Mouse (Mus musculus) midbrain, postnatal 0 days (tissue): ENCODE measurements around the gene Il12rb1. TPM values are rescaled to one million over a fixed set of nuclear protein-coding genes. Genes with fewer than 3 reads are reported as not detected.

Experiments
- ATAC-seq: fragments of 200-750 bp; cut with Nextera tagmentation; 2 replicates; pipeline ENCODE4 v1.8.0; 2017; ENCODE audit warnings: moderate number of reproducible peaks, mild to moderate bottlenecking, moderate TSS enrichment, moderate library complexity; ENCODE audit not compliant: low FRiP score
- DNase-seq: peaks from one replicate; pipeline ENCODE4 v3.0.0-alpha.2; 2015; ENCODE audit warnings: low spot score
- H3K27ac ChIP-seq: fragments of 300-500 bp; sonication (generic); 2 replicates; pipeline ENCODE4 v1.5.1; 2014; ENCODE audit warnings: low read depth, mild to moderate bottlenecking, low read length, mixed read lengths
- H3K27me3 ChIP-seq: fragments of 300-500 bp; sonication (generic); 2 replicates; pipeline ENCODE4 v1.6.1; 2014; ENCODE audit warnings: low read length, control low read depth, mixed read lengths; ENCODE audit not compliant: insufficient read depth
- H3K36me3 ChIP-seq: fragments of 300-500 bp; sonication (generic); 2 replicates; pipeline ENCODE4 v1.6.1; 2014; ENCODE audit warnings: low read length, control low read depth, mixed read lengths; ENCODE audit not compliant: insufficient read depth
- H3K4me1 ChIP-seq: fragments of 300-500 bp; sonication (generic); 2 replicates; pipeline ENCODE4 v1.6.1; 2014; ENCODE audit warnings: mild to moderate bottlenecking, control low read depth, antibody characterized with exemption, low read length, mixed read lengths; ENCODE audit not compliant: insufficient read depth
- H3K4me2 ChIP-seq: fragments of 300-500 bp; sonication (generic); 2 replicates; pipeline ENCODE4 v1.6.1; 2014; ENCODE audit warnings: low read depth, mild to moderate bottlenecking, low read length, mixed read lengths; ENCODE audit not compliant: poor library complexity, severe bottlenecking
- H3K4me3 ChIP-seq: fragments of 300-500 bp; sonication (generic); 2 replicates; pipeline ENCODE4 v1.5.1; 2014; ENCODE audit warnings: low read depth, mild to moderate bottlenecking, low read length, moderate library complexity
- H3K9ac ChIP-seq: fragments of 300-500 bp; sonication (generic); replicated peaks from 2 replicates; pipeline ENCODE4 v1.6.1; 2014; ENCODE audit warnings: mild to moderate bottlenecking, low read length, moderate library complexity, mixed read lengths; ENCODE audit not compliant: poor library complexity, severe bottlenecking
- H3K9me3 ChIP-seq: fragments of 300-500 bp; sonication (generic); 2 replicates; pipeline ENCODE4 v1.6.1; 2016; ENCODE audit warnings: low read length, control low read depth
- CTCF ChIP-seq: IDR thresholded peaks from 2 replicates; pipeline ENCODE4 v1.5.1; 2016; ENCODE audit warnings: antibody characterized with exemption, mild to moderate bottlenecking
- WGBS: fragments of 180-500 bp; shearing (Covaris S2); extraction: QIAGEN DNeasy Blood & Tissue Kit; methylation state at CpG from one replicate; pipeline ENCODE4 v1.1.7; 2014; 5-methylcytosine and 5-hydroxymethylcytosine counted together
- polyA plus RNA-seq: library from polyadenylated mRNA; unstranded; fragments of >200 nt; fragmentation: Nextera tagmentation; extraction: Ambion mirVana; gene quantifications from 2 replicates; pipeline ENCODE4 v1.2.1, GENCODE M21; 2015
- total RNA-seq: library from RNA; depleted of rRNA; stranded (reverse); fragments of >200 nt; gene quantifications from 2 replicates; pipeline ENCODE4 v1.2.3, GENCODE M21; 2014

The Il12rb1 gene
- total and polyA plus RNA-seq, 2 experiments from 2014 or later: not detected

DNA sequence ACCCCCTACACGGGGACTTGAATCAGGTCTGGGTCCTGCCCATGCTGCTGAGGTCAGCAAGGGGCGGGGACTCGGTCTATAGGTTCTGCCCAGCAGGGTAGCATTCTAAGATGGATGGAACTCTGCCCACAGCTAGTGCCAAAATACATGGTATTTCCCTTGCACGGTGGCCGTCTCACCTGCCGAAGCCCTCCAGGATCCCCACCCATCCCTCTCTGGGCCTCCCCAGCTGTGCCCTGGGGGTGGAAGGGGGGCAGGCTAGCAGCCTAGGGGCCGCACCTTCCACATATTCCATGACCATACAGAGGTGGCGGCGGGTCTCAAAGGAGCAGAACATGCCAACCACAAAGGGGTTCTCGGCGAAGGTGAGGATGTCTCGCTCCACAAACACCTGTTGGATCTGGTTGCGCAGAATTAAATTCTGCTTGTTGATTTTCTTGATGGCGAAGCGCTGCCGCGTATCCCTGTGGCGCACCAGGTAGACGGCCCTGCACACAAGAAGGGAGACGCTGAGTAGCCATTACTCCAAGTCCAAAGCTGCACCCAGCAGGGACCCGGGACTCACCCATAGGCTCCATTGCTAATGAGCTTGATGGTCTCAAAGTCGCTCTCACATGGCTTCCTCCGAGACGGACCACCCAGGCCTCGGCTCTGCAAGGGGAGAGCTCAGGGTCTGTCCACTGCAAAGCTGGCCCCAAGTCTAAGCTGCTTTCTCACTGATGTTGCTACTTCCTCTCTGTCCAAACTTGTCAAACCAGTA lies 21.8 kb upstream of the Il12rb1 start:
- no peak for ATAC-seq
- Histone ChIP-seq H3K36me3 (peaks cover 55% of the 10 kb centered on the region), H3K27ac (no peak overlapping the region), H3K27me3 (no peaks in the 10 kb centered on the region), H3K4me1 (peaks cover 7% of the 10 kb centered on the region), H3K4me3 (no peak overlapping the region), H3K4me2 (no peak overlapping the region), H3K9ac (no peak overlapping the region), H3K9me3 (no peaks in the 10 kb centered on the region)
- no peak for DNase-seq
- 91% methylated on average over 25 of the region's 25 CpGs for WGBS
- TF ChIP-seq CTCF: no peak

DNA sequence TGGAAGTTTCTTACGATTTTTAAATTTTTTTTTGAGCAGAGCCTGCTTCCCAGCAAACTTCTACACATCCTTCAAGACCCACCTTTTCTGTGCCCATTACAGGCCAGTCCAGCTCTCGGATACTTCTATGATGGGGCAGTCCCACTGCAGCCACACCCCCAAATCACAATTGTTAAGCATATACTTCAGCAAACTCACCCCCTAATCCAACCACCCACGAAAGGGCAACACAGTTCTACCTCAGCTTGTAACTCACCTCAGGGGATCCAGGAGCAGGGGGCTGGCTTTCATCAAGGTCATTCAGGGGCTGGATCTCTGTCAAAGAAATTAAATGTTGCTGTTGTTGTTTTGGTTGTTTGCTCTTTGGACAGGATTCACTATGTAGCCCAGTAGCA lies 21.2 kb upstream of the Il12rb1 start:
- no peak overlapping the region for H3K4me2 ChIP-seq
- H3K9me3 ChIP-seq: no peaks in the 10 kb centered on the region
- H3K36me3 ChIP-seq: peaks cover 51% of the 10 kb centered on the region
- no peaks in the 10 kb centered on the region for H3K27me3 ChIP-seq
- TF ChIP-seq CTCF: no peak
- 90% methylated on average over 3 of the region's 3 CpGs for WGBS
- no peak overlapping the region for H3K27ac ChIP-seq
- no peak overlapping the region for H3K9ac ChIP-seq
- peaks cover 13% of the 10 kb centered on the region for H3K4me1 ChIP-seq
- no peak for ATAC-seq
- no peak for DNase-seq
- no peak overlapping the region for H3K4me3 ChIP-seq

DNA sequence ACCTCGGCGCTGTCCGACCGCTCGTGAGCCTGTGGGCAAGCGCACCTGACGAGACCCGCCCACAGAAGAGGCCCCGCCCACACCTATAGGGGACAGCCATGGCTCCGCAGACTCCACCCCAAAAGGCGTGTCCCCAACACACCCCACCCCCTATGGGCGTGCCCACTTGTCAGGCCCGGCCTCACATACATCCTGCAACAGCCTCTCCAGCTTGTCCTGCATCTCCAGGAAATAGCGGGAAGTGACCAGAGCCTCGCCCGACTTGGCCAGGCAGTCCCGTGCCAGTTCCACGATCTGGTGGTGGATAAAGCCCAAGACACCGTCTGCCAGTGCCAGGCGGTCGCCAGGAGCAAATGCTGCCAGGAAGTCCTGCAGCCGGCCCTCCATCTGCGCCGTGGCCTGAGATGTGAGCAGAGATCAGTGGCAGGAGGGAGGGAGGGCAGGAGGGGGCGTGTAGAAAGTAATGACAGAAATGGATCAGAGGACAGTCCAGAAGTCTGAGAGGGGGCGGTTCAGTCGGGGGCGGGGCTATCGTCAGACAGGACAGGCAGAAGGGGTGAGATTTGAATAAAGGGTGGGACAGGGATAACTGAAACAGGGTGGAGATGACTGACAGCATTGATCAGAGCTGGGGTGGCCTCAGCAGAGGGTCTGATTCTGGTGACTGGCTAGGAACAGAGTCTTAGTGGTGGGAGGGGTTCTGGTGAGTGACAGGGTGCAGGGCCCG lies 20.1 kb upstream of the Il12rb1 start:
- H3K4me3 ChIP-seq: no peak overlapping the region
- peaks cover 13% of the 10 kb centered on the region for H3K4me1 ChIP-seq
- H3K9ac ChIP-seq: no peak overlapping the region
- TF ChIP-seq CTCF: no peak
- 29% methylated on average over 29 of the region's 30 CpGs for WGBS
- ATAC-seq (no peak), DNase-seq (peak; percentile 78)
- H3K27ac ChIP-seq: no peak overlapping the region
- H3K9me3 ChIP-seq: no peaks in the 10 kb centered on the region
- H3K4me2 ChIP-seq: no peak overlapping the region
- peaks cover 48% of the 10 kb centered on the region for H3K36me3 ChIP-seq
- no peaks in the 10 kb centered on the region for H3K27me3 ChIP-seq

DNA sequence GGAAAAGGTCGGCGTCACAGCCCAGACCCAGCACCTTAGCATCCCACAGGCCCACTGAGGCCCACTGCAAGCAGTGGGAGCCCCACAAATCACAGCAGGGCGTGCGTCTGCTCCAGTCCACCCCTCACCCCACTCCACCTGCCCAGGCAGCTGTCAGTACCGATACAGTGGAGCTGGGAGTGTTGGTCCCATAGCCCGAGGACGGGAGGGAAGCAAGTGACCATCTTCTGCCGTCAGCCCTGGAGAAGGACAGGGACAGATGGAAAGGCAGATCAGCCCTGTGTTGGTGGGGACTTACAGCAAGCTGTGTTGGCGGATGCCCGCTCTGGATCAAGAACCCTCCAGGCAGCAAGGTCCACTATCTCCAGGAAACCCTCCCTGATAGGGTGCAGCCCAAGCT lies 19.2 kb upstream of the Il12rb1 start:
- TF ChIP-seq CTCF: no peak
- peaks cover 13% of the 10 kb centered on the region for H3K4me1 ChIP-seq
- peaks cover 38% of the 10 kb centered on the region for H3K36me3 ChIP-seq
- no peak for DNase-seq
- 92% methylated on average over 10 of the region's 10 CpGs for WGBS
- ATAC-seq: no peak
- H3K4me3 ChIP-seq: no peak overlapping the region
- H3K9me3 ChIP-seq: no peaks in the 10 kb centered on the region
- no peak overlapping the region for H3K27ac ChIP-seq
- no peak overlapping the region for H3K9ac ChIP-seq
- no peaks in the 10 kb centered on the region for H3K27me3 ChIP-seq
- H3K4me2 ChIP-seq: no peak overlapping the region

DNA sequence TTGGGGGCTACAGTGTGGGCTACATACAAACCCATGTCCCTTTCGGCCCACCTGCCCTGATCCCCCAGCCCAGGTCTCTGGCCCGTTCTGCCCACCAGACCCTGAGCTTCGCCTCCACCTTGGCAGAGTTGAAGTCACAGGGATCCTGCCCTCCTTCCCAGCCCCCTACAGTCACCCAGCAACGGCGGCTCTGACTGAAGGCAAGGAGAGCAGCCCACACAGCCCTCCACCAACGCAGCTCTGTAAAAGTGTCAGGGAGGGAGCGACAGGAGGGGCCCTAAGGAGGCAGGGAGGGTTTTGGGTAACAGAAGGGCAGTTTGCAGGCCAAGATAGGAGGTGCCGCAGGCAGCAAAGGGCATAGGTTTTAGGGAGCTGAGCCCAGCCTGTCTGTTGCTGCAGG lies 17.4 kb upstream of the Il12rb1 start:
- DNase-seq (no peak), ATAC-seq (no peak)
- TF ChIP-seq CTCF: no peak
- Histone ChIP-seq H3K4me2 (peak overlapping the region; percentile 76), H3K4me3 (peak overlapping the region; percentile 65; the same call in 1 of the 2 replicates), H3K36me3 (peaks cover 24% of the 10 kb centered on the region), H3K9me3 (no peaks in the 10 kb centered on the region), H3K9ac (peak overlapping the region; percentile 89), H3K4me1 (peaks cover 13% of the 10 kb centered on the region), H3K27ac (no peak overlapping the region), H3K27me3 (no peaks in the 10 kb centered on the region)
- 58% methylated on average over 8 of the region's 8 CpGs for WGBS

DNA sequence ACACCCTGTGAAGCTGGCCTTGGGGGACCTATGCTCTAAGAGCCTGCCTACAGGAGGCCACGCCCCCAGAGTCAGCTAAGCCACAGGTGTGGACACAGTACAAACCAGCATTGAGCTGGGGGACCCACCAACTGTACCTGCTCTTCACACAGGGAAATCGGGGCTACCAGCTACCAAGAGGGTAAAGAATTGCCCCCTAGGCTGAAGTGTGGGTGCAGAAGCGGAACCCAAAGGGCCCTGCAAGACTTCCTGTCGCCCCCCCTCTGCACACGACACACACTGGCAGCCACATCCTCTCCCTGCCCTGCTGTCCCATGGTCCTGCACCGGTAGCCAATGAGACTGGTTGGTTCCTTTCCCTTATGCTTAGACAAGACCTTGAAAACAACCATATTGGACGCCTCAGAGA lies 17.0 kb upstream of the Il12rb1 start:
- H3K4me2 ChIP-seq: peak overlapping the region; percentile 76
- no peak for DNase-seq
- H3K27ac ChIP-seq: no peak overlapping the region
- TF ChIP-seq CTCF: no peak
- no peaks in the 10 kb centered on the region for H3K9me3 ChIP-seq
- H3K4me3 ChIP-seq: peak overlapping the region; percentile 65
- H3K27me3 ChIP-seq: no peaks in the 10 kb centered on the region
- peaks cover 13% of the 10 kb centered on the region for H3K4me1 ChIP-seq
- peak overlapping the region; percentile 89 for H3K9ac ChIP-seq
- ATAC-seq: no peak
- WGBS: 80% methylated on average over 7 of the region's 7 CpGs
- H3K36me3 ChIP-seq: peaks cover 20% of the 10 kb centered on the region
